Mouse (Mus musculus): ENCODE data around the gene Clcn1. TPM values are rescaled to one million over a fixed set of nuclear protein-coding genes. Genes with fewer than 3 reads are reported as not detected.

The Clcn1 gene
- polyA plus RNA-seq, 1 experiment from 2014 or later: 1.0 TPM

DNA sequence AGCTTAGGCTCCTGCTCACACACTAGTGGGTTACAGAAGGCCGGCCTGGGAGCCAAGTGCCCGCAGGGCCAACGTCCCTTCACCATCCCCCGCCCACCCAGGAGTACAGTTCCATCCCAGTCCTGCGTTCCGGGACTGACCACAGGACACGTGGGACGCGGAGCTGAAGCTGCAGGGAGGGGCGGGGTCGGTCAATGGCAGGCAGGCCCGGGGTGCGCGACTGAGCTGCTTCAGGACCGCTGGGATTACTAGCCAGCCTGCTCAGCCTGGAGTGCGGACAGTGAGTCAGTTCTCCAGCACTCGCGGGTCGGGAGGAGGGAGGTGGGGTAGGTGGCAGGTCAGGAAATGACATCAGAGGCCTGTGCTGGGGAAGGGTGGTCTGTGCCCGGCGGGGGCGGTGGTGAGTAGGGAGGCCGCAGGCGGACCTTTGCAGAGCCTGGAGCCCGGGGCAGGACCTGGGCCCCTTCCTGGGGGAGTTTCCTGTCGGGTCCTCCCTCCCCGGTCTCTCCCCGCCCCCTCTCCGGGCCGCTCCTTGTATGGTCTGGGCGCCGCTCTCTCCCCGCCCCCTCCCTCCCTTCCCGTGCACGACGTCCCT is 63.0 kb downstream of the Clcn1 start, which contains the start of gene Zyx:
Gene Zyx (plus strand): TSS at position 205 of the 595 bp plus-strand sequence.
- Histone ChIP-seq H3K36me3 (replicated peaks; ENCODE audit: control insufficient read depth, insufficient read depth, low read depth, low read length) (no peaks in the 10 kb centered on the region; the same call in 1 of the 2 replicates), H3K4me1 (ENCODE audit: control insufficient read depth, insufficient read depth, low read length) (peaks cover 4% of the 10 kb centered on the region), H3K9ac (replicated peaks; ENCODE audit: low read length) (peak within 1 kb of the TSS; percentile 86), H3K4me3 (ENCODE audit: low read depth, low read length) (peak within 1 kb of the TSS; percentile 80), H3K27me3 (ENCODE audit: control insufficient read depth, insufficient read depth, low read length) (no peaks in the 10 kb centered on the region), H3K27ac (replicated peaks; ENCODE audit: low read depth, low read length) (peak within 1 kb of the TSS; percentile 93), H3K9me3 (replicated peaks; ENCODE audit: control insufficient read depth, low read length) (no peaks in the 10 kb centered on the region), H3K4me2 (ENCODE audit: low read depth, low read length) (peak within 1 kb of the TSS; percentile 79)
- peak; percentile 95 for ATAC-seq (replicated peaks; ENCODE audit: insufficient number of reproducible peaks, low FRiP score, low TSS enrichment, low read depth)
- DNase-seq (ENCODE audit: low spot score): peak; percentile 90
- WGBS: 0% methylated on average over 24 of the region's 36 CpGs

DNA sequence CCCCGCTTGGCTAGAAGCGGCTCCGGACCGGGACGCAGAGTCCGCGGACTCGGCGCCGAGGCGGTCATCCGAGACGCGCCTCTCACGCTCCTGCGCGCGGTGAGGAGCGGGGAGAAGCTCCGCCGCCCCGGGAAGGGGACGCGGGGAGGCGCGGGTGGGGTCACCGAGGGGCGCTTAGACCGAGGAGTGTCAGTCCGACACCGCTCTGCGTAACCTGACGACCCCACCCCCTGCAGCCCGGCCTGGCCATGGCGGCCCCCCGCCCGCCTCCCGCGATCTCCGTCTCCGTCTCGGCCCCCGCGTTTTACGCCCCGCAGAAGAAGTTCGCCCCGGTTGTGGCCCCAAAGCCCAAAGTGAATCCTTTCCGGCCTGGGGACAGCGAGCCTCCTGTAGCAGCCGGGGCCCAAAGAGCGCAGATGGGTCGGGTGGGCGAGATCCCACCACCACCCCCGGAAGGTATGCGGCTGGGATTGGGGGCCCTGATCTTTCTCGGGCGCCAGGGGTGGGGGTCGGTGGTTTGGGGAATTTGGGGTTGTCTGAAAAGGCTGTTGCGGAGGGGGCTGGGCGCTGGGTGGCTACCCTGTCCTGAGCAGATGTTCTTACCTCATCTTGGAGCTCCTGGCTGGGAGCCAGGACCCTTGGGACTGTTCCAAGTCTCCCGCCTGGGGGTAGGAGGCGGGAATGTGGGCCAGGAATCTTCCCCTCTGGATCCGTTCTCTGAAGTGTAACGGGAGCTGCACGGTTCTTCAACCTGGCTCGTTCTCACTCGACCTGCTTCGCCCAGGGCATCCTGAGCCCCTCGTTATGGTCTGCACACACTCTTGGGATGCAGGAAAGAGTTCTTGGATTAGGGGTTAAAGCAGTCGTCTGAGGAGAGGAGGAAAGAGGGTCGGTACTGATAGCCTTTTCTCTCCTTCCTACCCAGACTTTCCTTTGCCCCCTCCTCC is 63.8 kb downstream of the Clcn1 start:
- H3K4me3 ChIP-seq (ENCODE audit: low read depth, low read length): peak overlapping the region; percentile 80
- H3K9ac ChIP-seq (replicated peaks; ENCODE audit: low read length): peak overlapping the region; percentile 86
- H3K9me3 ChIP-seq (replicated peaks; ENCODE audit: control insufficient read depth, low read length): no peaks in the 10 kb centered on the region
- H3K36me3 ChIP-seq (replicated peaks; ENCODE audit: control insufficient read depth, insufficient read depth, low read depth, low read length): no peaks in the 10 kb centered on the region; the same call in 1 of the 2 replicates
- peak; percentile 61 for ATAC-seq (replicated peaks; ENCODE audit: insufficient number of reproducible peaks, low FRiP score, low TSS enrichment, low read depth)
- H3K4me2 ChIP-seq (ENCODE audit: low read depth, low read length): peak overlapping the region; percentile 79
- H3K27me3 ChIP-seq (ENCODE audit: control insufficient read depth, insufficient read depth, low read length): no peaks in the 10 kb centered on the region
- peaks cover 4% of the 10 kb centered on the region for H3K4me1 ChIP-seq (ENCODE audit: control insufficient read depth, insufficient read depth, low read length)
- under 1% methylated on average over 58 of the region's 72 CpGs for WGBS
- peak overlapping the region; percentile 93 for H3K27ac ChIP-seq (replicated peaks; ENCODE audit: low read depth, low read length)
- peak; percentile 82 for DNase-seq (ENCODE audit: low spot score)

DNA sequence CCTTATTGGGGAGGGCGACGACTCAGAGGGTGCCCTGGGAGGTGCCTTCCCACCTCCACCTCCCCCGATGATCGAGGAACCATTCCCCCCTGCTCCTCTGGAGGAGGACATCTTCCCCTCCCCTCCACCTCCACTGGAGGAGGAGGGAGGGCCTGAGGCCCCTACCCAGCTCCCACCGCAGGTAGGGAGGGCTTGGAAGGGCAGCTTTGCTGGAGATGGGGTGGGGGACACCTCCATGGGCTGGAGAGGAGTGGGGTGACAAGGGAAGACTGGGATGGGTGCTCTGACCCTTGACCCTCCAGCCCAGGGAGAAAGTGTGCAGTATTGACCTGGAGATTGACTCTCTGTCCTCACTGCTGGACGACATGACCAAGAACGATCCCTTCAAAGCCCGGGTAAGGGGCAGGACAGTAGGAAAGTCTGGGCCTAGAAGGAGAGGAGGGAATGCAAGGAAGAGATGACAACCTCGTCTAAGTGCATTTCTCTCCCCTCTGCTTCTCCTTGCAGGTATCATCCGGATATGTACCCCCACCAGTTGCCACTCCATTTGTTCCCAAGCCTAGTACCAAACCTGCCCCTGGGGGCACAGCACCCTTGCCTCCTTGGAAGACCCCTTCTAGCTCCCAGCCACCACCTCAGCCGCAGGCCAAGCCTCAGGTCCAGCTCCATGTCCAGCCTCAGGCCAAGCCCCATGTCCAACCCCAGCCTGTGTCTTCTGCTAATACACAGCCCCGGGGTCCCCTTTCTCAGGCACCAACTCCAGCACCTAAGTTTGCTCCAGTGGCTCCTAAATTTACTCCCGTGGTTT is 64.7 kb downstream of the Clcn1 start:
- WGBS: 43% methylated on average over 13 of the region's 13 CpGs
- ATAC-seq (replicated peaks; ENCODE audit: insufficient number of reproducible peaks, low FRiP score, low TSS enrichment, low read depth): no peak
- H3K27me3 ChIP-seq (ENCODE audit: control insufficient read depth, insufficient read depth, low read length): no peaks in the 10 kb centered on the region

DNA sequence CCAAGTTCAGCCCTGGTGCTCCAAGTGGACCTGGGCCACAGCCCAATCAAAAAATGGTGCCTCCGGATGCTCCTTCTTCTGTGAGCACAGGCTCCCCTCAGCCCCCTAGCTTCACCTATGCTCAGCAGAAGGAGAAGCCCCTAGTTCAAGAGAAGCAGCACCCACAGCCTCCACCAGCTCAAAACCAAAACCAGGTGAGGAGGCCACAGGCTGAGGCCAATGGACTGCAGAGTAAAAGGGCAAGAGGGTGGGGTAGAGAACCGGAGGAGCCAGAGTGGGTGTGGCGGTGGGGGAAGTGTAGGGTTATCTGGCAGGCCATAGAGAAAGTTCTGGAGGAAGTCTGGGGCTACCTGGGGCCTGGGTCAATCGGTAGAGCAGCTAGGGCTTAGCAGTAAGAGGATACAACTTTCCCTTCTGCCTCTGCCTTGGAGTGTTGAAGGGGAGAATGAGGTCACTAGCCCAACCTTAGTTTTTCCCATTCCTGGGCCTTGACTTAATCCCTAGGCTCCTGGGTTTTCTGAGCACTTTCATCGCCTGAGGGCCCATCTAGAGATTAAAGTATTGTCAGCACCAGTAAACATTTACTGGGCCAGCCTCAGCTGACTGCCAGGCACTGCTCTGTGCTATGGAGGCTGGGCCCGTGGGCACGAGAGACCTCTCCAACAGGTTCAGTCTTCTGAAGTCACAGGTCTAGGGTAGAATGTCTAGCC is 65.4 kb downstream of the Clcn1 start:
- Histone ChIP-seq H3K4me1 (ENCODE audit: control insufficient read depth, insufficient read depth, low read length) (peaks cover 4% of the 10 kb centered on the region), H3K4me2 (ENCODE audit: low read depth, low read length) (no peak overlapping the region; the same call in 1 of the 2 replicates), H3K27ac (replicated peaks; ENCODE audit: low read depth, low read length) (no peak overlapping the region), H3K36me3 (replicated peaks; ENCODE audit: control insufficient read depth, insufficient read depth, low read depth, low read length) (no peaks in the 10 kb centered on the region; the same call in 1 of the 2 replicates), H3K4me3 (ENCODE audit: low read depth, low read length) (no peak overlapping the region), H3K9me3 (replicated peaks; ENCODE audit: control insufficient read depth, low read length) (no peaks in the 10 kb centered on the region), H3K9ac (replicated peaks; ENCODE audit: low read length) (no peak overlapping the region), H3K27me3 (ENCODE audit: control insufficient read depth, insufficient read depth, low read length) (no peaks in the 10 kb centered on the region)
- no peak for ATAC-seq (replicated peaks; ENCODE audit: insufficient number of reproducible peaks, low FRiP score, low TSS enrichment, low read depth)
- WGBS: 88% methylated on average over 7 of the region's 7 CpGs
- DNase-seq (ENCODE audit: low spot score): no peak

More for the DNA sequence above, 64.7 kb downstream of the Clcn1 start:
- no peak for DNase-seq (ENCODE audit: low spot score)
- Histone ChIP-seq H3K4me3 (ENCODE audit: low read depth, low read length) (peak overlapping the region; percentile 80), H3K36me3 (replicated peaks; ENCODE audit: control insufficient read depth, insufficient read depth, low read depth, low read length) (no peaks in the 10 kb centered on the region; the same call in 1 of the 2 replicates), H3K4me1 (ENCODE audit: control insufficient read depth, insufficient read depth, low read length) (peaks cover 4% of the 10 kb centered on the region), H3K9ac (replicated peaks; ENCODE audit: low read length) (peak overlapping the region; percentile 86), H3K9me3 (replicated peaks; ENCODE audit: control insufficient read depth, low read length) (no peaks in the 10 kb centered on the region), H3K4me2 (ENCODE audit: low read depth, low read length) (peak overlapping the region; percentile 79), H3K27ac (replicated peaks; ENCODE audit: low read depth, low read length) (no peak overlapping the region)

DNA sequence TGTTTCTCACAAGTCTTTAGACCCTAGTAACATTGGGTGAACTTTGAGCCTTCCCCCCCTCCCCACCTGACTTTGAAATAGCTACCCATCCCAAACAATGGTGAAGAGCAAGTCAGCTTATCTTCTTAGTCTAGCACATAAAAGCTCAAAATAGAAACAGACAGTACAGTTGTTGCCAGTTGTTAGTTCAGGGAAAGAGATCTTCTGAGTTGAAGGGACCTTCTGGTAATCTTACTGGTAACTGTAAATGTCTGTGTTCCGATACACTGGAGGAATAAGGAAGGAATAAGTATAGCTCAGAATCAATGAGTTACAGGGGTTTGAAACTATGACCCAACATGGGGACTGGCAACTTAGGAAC is 66.0 kb downstream of the Clcn1 start:
- Histone ChIP-seq H3K4me3 (ENCODE audit: low read depth, low read length) (no peak overlapping the region), H3K27ac (replicated peaks; ENCODE audit: low read depth, low read length) (no peak overlapping the region), H3K4me2 (ENCODE audit: low read depth, low read length) (no peak overlapping the region), H3K36me3 (replicated peaks; ENCODE audit: control insufficient read depth, insufficient read depth, low read depth, low read length) (peaks cover 2% of the 10 kb centered on the region; the same call in 1 of the 2 replicates), H3K9ac (replicated peaks; ENCODE audit: low read length) (no peak overlapping the region), H3K27me3 (ENCODE audit: control insufficient read depth, insufficient read depth, low read length) (no peaks in the 10 kb centered on the region), H3K9me3 (replicated peaks; ENCODE audit: control insufficient read depth, low read length) (no peaks in the 10 kb centered on the region), H3K4me1 (ENCODE audit: control insufficient read depth, insufficient read depth, low read length) (peaks cover 4% of the 10 kb centered on the region)
- ATAC-seq (replicated peaks; ENCODE audit: insufficient number of reproducible peaks, low FRiP score, low TSS enrichment, low read depth) (no peak), DNase-seq (ENCODE audit: low spot score) (no peak)
- WGBS: 90% methylated on average over 1 of the region's 1 CpGs

DNA sequence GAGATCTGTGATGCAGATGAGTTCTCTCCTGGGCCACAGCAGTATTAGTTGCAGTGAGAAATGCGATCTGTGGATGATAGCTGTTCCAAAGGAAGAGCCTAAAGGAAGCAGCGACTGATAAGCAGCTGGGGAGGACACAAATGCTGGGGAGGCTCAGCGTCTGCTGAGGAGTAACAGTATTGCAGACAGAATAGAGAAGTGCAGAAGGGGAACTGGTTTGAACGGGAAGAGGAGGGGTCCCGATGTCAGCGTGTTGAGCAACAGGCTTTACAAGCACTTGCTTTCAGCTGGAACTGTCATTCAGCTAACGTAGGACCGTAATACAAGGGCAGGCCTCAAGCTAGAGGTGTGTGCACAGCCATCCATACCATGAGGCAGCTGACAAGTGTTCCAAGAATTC is 66.7 kb downstream of the Clcn1 start:
- Histone ChIP-seq H3K27me3 (ENCODE audit: control insufficient read depth, insufficient read depth, low read length) (no peaks in the 10 kb centered on the region), H3K4me2 (ENCODE audit: low read depth, low read length) (no peak overlapping the region), H3K4me3 (ENCODE audit: low read depth, low read length) (no peak overlapping the region), H3K4me1 (ENCODE audit: control insufficient read depth, insufficient read depth, low read length) (peaks cover 4% of the 10 kb centered on the region), H3K27ac (replicated peaks; ENCODE audit: low read depth, low read length) (no peak overlapping the region), H3K9ac (replicated peaks; ENCODE audit: low read length) (no peak overlapping the region), H3K36me3 (replicated peaks; ENCODE audit: control insufficient read depth, insufficient read depth, low read depth, low read length) (peaks cover 4% of the 10 kb centered on the region; the same call in 1 of the 2 replicates), H3K9me3 (replicated peaks; ENCODE audit: control insufficient read depth, low read length) (no peaks in the 10 kb centered on the region)
- 81% methylated on average over 8 of the region's 8 CpGs for WGBS
- ATAC-seq (replicated peaks; ENCODE audit: insufficient number of reproducible peaks, low FRiP score, low TSS enrichment, low read depth): no peak
- no peak for DNase-seq (ENCODE audit: low spot score)

Data from embryonic facial prominence, embryonic 11.5 days (tissue).